Mouse (Mus musculus) MEL (cell line): Measurements from ENCODE around the gene Rtn3.

ENCODE experiments used
- ELF1 ChIP-seq: IDR thresholded peaks from 2 replicates; pipeline ENCODE4 v1.6.1; 2014; ENCODE audit warnings: low read depth, mild to moderate bottlenecking, inconsistent platforms, low read length, improper control_type of control experiment, moderate library complexity
- EP300 ChIP-seq, 2 experiments: IDR thresholded peaks; 2 replicates each; pipeline ENCODE4 v1.6.1; 2011; ENCODE audit warnings: improper control_type of control experiment in 2 of 2, low read length in 2 of 2, low read depth in 1 of 2, mild to moderate bottlenecking in 1 of 2
- MYC ChIP-seq: IDR thresholded peaks from 2 replicates; pipeline ENCODE4 v1.6.1; 2011; ENCODE audit warnings: low read depth, mild to moderate bottlenecking, low read length, improper control_type of control experiment, moderate library complexity

DNA sequence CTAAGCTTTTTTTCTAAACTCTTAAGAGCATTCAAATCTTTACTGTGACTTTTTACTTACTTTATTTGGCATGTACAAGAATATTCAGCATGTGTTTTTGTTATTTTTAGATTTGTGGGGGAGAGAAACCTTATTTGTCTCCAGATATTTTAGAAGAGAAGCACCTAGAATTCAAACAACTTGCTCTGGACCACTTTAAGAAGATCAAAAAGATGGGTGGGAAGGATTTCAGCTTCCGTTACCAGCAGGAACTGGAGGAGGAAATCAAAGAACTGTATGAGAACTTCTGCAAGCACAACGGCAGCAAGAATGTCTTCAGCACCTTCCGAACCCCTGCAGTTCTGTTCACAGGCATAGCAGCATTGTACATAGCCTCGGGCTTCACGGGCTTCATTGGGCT lies 48.8 kb upstream of the Rtn3 start:
- TF ChIP-seq EP300 (IDR thresholded peaks at IDR 0.05; ENCODE audit: low read depth in 1 of 2, low read length in 2 of 2) (no peak), MYC (no peak), ELF1 (no peak)
